Mouse (Mus musculus) heart, adult 9 months (tissue): ENCODE results near the gene Cnih3.

Experiments used
- DNase-seq, 2 experiments: peaks; one replicate each; pipeline ENCODE4 v3.0.0; 2022; ENCODE audit warnings: low spot score in 2 of 2

Gene Cnih3

GRCm38 (mm10) chr1:181453106-181453505 lies 100.7 kb downstream of the Cnih3 start:
- DNase-seq, result no peak

- no peak for DNase-seq
Measured at GRCm38 (mm10) chr1:181456911-181457310, 104.5 kb downstream of the Cnih3 start.

- no peak for DNase-seq
Measured at GRCm38 (mm10) chr1:181459431-181460105, 107.1 kb downstream of the Cnih3 start.

GRCm38 (mm10) chr1:181460283-181460682 lies 107.9 kb downstream of the Cnih3 start:
- no peak for DNase-seq

- DNase-seq, result peak in 1 of 2 experiments; percentile 7
Measured at GRCm38 (mm10) chr1:181461484-181461883, 109.1 kb downstream of the Cnih3 start.

- DNase-seq, result no peak
Measured at GRCm38 (mm10) chr1:181462051-181462905, 109.8 kb downstream of the Cnih3 start.

- no peak for DNase-seq
Measured at GRCm38 (mm10) chr1:181462906-181463179, 110.4 kb downstream of the Cnih3 start.

- no peak for DNase-seq
Measured at GRCm38 (mm10) chr1:181465027-181465426, 112.6 kb downstream of the Cnih3 start.

GRCm38 (mm10) chr1:181466040-181466439 lies 113.6 kb downstream of the Cnih3 start:
- DNase-seq, result no peak

GRCm38 (mm10) chr1:181466601-181467320 lies 114.3 kb downstream of the Cnih3 start:
- DNase-seq, result no peak

- DNase-seq, result no peak
Measured at GRCm38 (mm10) chr1:181467321-181467670, 114.9 kb downstream of the Cnih3 start.

- no peak for DNase-seq
Measured at GRCm38 (mm10) chr1:181469415-181469814, 117.0 kb downstream of the Cnih3 start.

- DNase-seq, result no peak
Measured at GRCm38 (mm10) chr1:181476141-181476540, 123.7 kb downstream of the Cnih3 start.

GRCm38 (mm10) chr1:181476557-181476956 lies 124.1 kb downstream of the Cnih3 start:
- DNase-seq, result no peak

GRCm38 (mm10) chr1:181484696-181485095 lies 132.3 kb downstream of the Cnih3 start:
- DNase-seq, result no peak

- DNase-seq, result no peak
Measured at GRCm38 (mm10) chr1:181503471-181503870, 151.0 kb downstream of the Cnih3 start.

GRCm38 (mm10) chr1:181505367-181505766 lies 152.9 kb downstream of the Cnih3 start:
- no peak for DNase-seq
